Mouse (Mus musculus) hindbrain, embryonic 15.5 days (tissue): Measurements from ENCODE around the gene Lpin2. TPM values are rescaled to one million over a fixed set of nuclear protein-coding genes. Genes with fewer than 3 reads are reported as not detected.

Experiments used
- ATAC-seq: fragments of 200-750 bp; cut with Nextera tagmentation; 2 replicates; pipeline ENCODE4 v1.8.0; 2017; ENCODE audit warnings: low read depth, moderate number of reproducible peaks, moderate TSS enrichment; ENCODE audit not compliant: low FRiP score
- H3K27ac ChIP-seq: fragments of 300-500 bp; sonication (generic); replicated peaks from 2 replicates; pipeline ENCODE4 v1.5.1; 2015; ENCODE audit warnings: mild to moderate bottlenecking, inconsistent platforms
- H3K27me3 ChIP-seq: fragments of 300-500 bp; sonication (generic); 2 replicates; pipeline ENCODE4 v1.6.1; 2015; ENCODE audit warnings: control low read depth, inconsistent platforms
- H3K36me3 ChIP-seq: fragments of 300-500 bp; sonication (generic); 2 replicates; pipeline ENCODE4 v1.6.1; 2015; ENCODE audit warnings: control low read depth, inconsistent platforms
- H3K4me1 ChIP-seq: fragments of 300-500 bp; sonication (generic); replicated peaks from 2 replicates; pipeline ENCODE4 v1.6.1; 2015; ENCODE audit warnings: control low read depth, inconsistent platforms
- H3K4me2 ChIP-seq: fragments of 300-500 bp; sonication (generic); 2 replicates; pipeline ENCODE4 v1.6.1; 2015; ENCODE audit warnings: moderate library complexity, mild to moderate bottlenecking, inconsistent platforms
- H3K4me3 ChIP-seq: fragments of 300-500 bp; sonication (generic); 2 replicates; pipeline ENCODE4 v1.5.1; 2015; ENCODE audit warnings: mild to moderate bottlenecking, inconsistent platforms
- H3K9ac ChIP-seq: fragments of 300-500 bp; sonication (generic); 2 replicates; pipeline ENCODE4 v1.6.1; 2015; ENCODE audit warnings: inconsistent platforms
- H3K9me3 ChIP-seq: fragments of 300-500 bp; sonication (generic); 2 replicates; pipeline ENCODE4 v1.6.1; 2016; ENCODE audit warnings: control low read depth, inconsistent platforms
- WGBS: fragments of 180-500 bp; shearing (Covaris S2); methylation state at CpG from one replicate; pipeline ENCODE4 v1.1.7; 2015; 5-methylcytosine and 5-hydroxymethylcytosine counted together
- polyA plus RNA-seq: library from polyadenylated mRNA; unstranded; fragments of >200 nt; fragmentation: Nextera tagmentation; extraction: Ambion mirVana; gene quantifications from 2 replicates; pipeline ENCODE4 v1.2.1, GENCODE M21; 2015

Lpin2 gene
- polyA plus RNA-seq, 1 experiment from 2014 or later, result 42.6 TPM

DNA sequence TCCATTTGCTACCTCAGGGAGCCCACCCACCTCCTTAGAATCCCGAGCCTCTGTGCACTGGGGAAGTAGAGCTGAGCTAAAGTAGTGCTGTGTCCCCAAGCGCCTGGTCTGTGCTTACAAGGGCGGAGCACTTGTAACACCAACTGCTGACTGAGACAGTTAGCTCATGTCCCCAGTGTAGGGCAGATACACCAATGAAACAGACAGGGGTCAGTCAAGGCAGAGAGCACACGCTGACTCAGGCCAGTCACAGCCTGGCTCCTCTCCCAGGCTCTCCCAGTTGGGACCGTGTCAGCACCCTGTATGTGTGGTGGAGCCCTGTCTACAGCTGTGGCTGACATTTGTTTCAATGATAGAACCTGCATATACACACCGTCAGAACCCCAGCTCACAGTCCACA, 103.6 kb downstream of the Lpin2 start:
- 80% methylated on average over 6 of the region's 6 CpGs for WGBS
- Histone ChIP-seq H3K27me3 (no peaks in the 10 kb centered on the region), H3K36me3 (no peaks in the 10 kb centered on the region), H3K4me1 (no peaks in the 10 kb centered on the region), H3K9ac (no peak overlapping the region), H3K9me3 (no peaks in the 10 kb centered on the region), H3K4me3 (no peak overlapping the region), H3K27ac (no peak overlapping the region), H3K4me2 (no peak overlapping the region)
- no peak for ATAC-seq

- Histone ChIP-seq H3K9me3 (no peaks in the 10 kb centered on the region), H3K27me3 (no peaks in the 10 kb centered on the region), H3K27ac (no peak overlapping the region), H3K4me1 (no peaks in the 10 kb centered on the region), H3K4me3 (no peak overlapping the region), H3K9ac (no peak overlapping the region), H3K36me3 (no peaks in the 10 kb centered on the region), H3K4me2 (no peak overlapping the region)
- ATAC-seq, result no peak
- WGBS, result 94% methylated on average over 7 of the region's 7 CpGs
Measured at GRCm38 (mm10) chr17:71287586-71287985, 105.2 kb downstream of the Lpin2 start.

GRCm38 (mm10) chr17:71288145-71288758, 105.9 kb downstream of the Lpin2 start:
- no peak overlapping the region for H3K9ac ChIP-seq
- WGBS, result 92% methylated on average over 11 of the region's 11 CpGs

DNA sequence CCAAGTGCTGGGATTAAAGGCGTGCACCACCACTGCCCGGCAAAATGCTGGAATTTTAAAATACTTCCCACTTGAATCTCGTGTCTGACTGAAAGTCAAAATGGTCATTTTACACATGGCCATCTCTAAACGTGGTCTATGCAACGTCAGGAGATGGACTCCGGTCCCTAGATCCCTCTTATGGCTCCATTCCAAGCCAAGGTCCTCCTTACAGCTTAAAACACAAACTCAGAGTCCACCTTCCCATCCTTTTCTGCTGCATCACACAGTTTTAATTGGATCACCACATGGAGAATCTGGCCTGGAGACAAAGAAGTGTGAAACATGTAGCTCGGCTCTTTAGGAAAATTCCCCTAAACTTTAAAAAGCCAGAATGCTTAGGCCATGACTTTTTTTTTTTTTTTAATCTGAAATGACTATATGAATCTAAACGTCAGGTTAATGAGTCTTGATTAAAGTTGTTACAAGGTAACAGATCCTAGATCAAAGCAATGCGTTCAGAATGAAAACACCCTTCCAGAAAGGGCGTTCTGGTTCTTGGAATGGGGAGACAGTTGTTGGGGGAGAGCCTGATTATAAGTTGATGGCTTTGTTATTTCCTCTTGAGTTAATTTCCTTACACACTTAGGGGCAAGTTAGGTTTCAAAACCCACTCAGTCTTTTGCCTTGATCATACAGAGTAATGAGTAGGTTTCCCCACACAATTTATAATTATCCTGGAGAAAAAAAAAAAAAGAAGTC, 106.6 kb downstream of the Lpin2 start:
- H3K9me3 ChIP-seq, result no peaks in the 10 kb centered on the region

More at GRCm38 (mm10) chr17:71288145-71288758, 105.9 kb downstream of the Lpin2 start:
- Histone ChIP-seq H3K9me3 (no peaks in the 10 kb centered on the region), H3K27ac (no peak overlapping the region), H3K4me1 (no peaks in the 10 kb centered on the region), H3K27me3 (no peaks in the 10 kb centered on the region), H3K4me2 (no peak overlapping the region), H3K36me3 (no peaks in the 10 kb centered on the region), H3K4me3 (no peak overlapping the region)
- no peak for ATAC-seq

DNA sequence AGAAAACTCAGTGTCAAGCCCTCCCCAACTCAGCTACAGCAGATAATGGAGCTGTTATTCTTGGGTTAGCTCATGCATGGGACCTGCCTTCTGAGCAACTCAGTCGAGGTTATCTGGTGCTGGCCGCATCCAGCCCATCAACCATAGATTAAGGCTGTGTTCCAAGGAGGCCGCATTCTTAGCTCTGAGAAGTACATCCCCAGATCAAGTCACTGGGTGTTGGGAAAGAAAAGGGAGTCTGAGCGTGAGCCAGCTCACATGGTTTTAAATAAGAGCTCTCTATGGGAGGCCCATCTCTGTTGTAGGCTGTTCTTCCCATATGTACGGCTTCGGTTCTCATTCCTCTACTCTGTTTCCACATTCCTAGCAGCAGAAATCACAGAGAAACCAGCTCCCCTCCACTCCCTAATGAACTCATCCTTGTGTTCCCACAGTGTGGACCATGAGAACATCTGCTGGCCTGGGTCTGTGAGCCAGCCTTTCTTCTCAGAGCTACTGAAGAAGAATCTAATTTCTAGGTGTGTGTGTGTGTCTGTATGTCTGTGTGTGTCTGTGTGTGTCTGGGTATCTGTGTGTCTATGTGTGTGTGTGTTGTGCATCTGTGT, 107.3 kb downstream of the Lpin2 start:
- H3K9ac ChIP-seq, result no peak overlapping the region

More for the DNA sequence above, 106.6 kb downstream of the Lpin2 start:
- H3K4me2 ChIP-seq, result no peak overlapping the region
- H3K4me3 ChIP-seq, result no peak overlapping the region
- no peak for ATAC-seq
- H3K9ac ChIP-seq, result no peak overlapping the region
- no peaks in the 10 kb centered on the region for H3K36me3 ChIP-seq
- no peaks in the 10 kb centered on the region for H3K27me3 ChIP-seq
- WGBS, result 93% methylated on average over 10 of the region's 10 CpGs
- H3K27ac ChIP-seq, result no peak overlapping the region
- no peaks in the 10 kb centered on the region for H3K4me1 ChIP-seq

GRCm38 (mm10) chr17:71290486-71291410, 108.4 kb downstream of the Lpin2 start:
- no peaks in the 10 kb centered on the region for H3K27me3 ChIP-seq
- no peak overlapping the region for H3K4me3 ChIP-seq
- H3K9ac ChIP-seq, result no peak overlapping the region
- no peak overlapping the region for H3K27ac ChIP-seq
- H3K36me3 ChIP-seq, result no peaks in the 10 kb centered on the region
- 90% methylated on average over 7 of the region's 7 CpGs for WGBS
- H3K9me3 ChIP-seq, result no peaks in the 10 kb centered on the region
- H3K4me1 ChIP-seq, result no peaks in the 10 kb centered on the region
- ATAC-seq, result no peak
- no peak overlapping the region for H3K4me2 ChIP-seq

More for the DNA sequence above, 107.3 kb downstream of the Lpin2 start:
- H3K4me3 ChIP-seq, result no peak overlapping the region
- no peak overlapping the region for H3K4me2 ChIP-seq
- H3K9me3 ChIP-seq, result no peaks in the 10 kb centered on the region
- no peaks in the 10 kb centered on the region for H3K36me3 ChIP-seq
- 81% methylated on average over 6 of the region's 6 CpGs for WGBS
- H3K4me1 ChIP-seq, result no peaks in the 10 kb centered on the region
- H3K27ac ChIP-seq, result no peak overlapping the region
- no peak for ATAC-seq
- no peaks in the 10 kb centered on the region for H3K27me3 ChIP-seq

DNA sequence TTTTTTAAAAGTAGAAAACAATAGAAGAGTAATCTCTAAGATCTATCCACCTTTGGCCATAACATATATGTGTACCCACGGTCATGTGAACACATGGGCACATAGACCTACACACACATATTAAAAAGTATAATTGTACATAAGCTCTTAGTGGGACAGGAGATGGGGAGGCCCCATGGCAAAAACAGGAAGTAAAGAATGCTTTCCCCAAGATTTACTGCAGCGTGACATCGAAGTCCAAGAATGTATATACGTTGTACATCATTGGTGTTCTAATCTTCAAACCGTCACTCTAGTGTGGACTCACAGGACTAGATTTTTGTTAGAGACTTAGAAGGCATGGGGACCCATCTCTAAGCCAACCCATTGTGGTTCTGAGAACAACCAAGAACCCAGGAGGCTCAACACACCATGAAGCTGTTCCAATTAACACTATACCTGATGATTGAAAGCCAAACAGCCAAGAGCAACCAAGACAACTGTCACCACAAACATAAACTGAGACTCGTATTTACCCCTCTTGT, 109.6 kb downstream of the Lpin2 start:
- no peaks in the 10 kb centered on the region for H3K9me3 ChIP-seq
- H3K4me3 ChIP-seq, result no peak overlapping the region
- no peak overlapping the region for H3K9ac ChIP-seq
- no peaks in the 10 kb centered on the region for H3K4me1 ChIP-seq
- no peak overlapping the region for H3K27ac ChIP-seq
- 96% methylated on average over 6 of the region's 6 CpGs for WGBS
- no peak for ATAC-seq
- H3K4me2 ChIP-seq, result no peak overlapping the region
- no peaks in the 10 kb centered on the region for H3K36me3 ChIP-seq
- no peaks in the 10 kb centered on the region for H3K27me3 ChIP-seq

DNA sequence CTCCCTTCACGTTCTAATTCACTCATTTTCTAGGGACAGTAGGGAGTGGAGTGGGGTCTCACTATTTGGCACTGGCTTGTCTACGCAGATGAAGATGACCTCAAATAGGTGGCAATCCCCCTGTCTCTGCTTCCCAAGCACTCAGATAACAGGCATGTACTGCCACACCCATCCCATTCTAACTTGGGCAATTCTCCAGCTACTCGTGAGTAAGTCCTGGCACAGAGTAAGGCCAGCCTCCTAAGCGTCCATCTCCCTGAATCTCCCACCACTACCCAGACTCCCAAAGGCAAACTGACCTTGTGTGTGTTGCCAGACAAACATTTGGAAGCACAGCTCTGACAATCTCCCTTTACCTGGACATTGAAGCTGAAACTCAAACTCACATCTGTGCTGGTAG, 110.5 kb downstream of the Lpin2 start:
- Histone ChIP-seq H3K9me3 (no peaks in the 10 kb centered on the region), H3K27ac (no peak overlapping the region), H3K4me2 (no peak overlapping the region), H3K9ac (no peak overlapping the region), H3K27me3 (no peaks in the 10 kb centered on the region), H3K36me3 (no peaks in the 10 kb centered on the region), H3K4me3 (no peak overlapping the region), H3K4me1 (no peaks in the 10 kb centered on the region)
- 84% methylated on average over 4 of the region's 4 CpGs for WGBS
- ATAC-seq, result no peak

GRCm38 (mm10) chr17:71294570-71294969, 112.2 kb downstream of the Lpin2 start:
- Histone ChIP-seq H3K4me3 (no peak overlapping the region), H3K27ac (no peak overlapping the region), H3K4me2 (no peak overlapping the region), H3K9ac (no peak overlapping the region), H3K4me1 (no peaks in the 10 kb centered on the region), H3K36me3 (no peaks in the 10 kb centered on the region), H3K27me3 (no peaks in the 10 kb centered on the region), H3K9me3 (no peaks in the 10 kb centered on the region)
- ATAC-seq, result no peak
- whole genome bisulfite sequencing, result 78% methylated on average over 3 of the region's 3 CpGs
